Mouse (Mus musculus): ENCODE data around the gene Tmem170. TPM values are rescaled to one million over a fixed set of nuclear protein-coding genes. Genes with fewer than 3 reads are reported as not detected.

Gene Tmem170
- polyA plus RNA-seq (2017; shearing (Covaris generic)) = 1.2 TPM

GRCm38 (mm10) chr8:111876355-111876948, at the start of gene Tmem170:
TSS of gene Tmem170 (minus strand) at chr8:111876750.

GRCm38 (mm10) chr8:111909621-111910450, 33.3 kb upstream of the Tmem170 start, which contains the start of gene Chst5:
TSS of gene Chst5 (minus strand) at chr8:111910447.

GRCm38 (mm10) chr8:111853861-111854501, 22.6 kb downstream of the Tmem170 start, which contains the start of gene Cfdp1:
TSS of gene Cfdp1 (minus strand) at chr8:111854291.

Other genes starting within 250 kb of the Tmem170 start
- 2.6 TPM for gene Ldhd, start 246.4 kb downstream of the Tmem170 start, polyA plus RNA-seq (2017; shearing (Covaris generic))
- 53.0 TPM for gene Zfp1, start 233.3 kb downstream of the Tmem170 start, polyA plus RNA-seq (2017; shearing (Covaris generic))
- not detected for gene Ctrb1, start 185.7 kb downstream of the Tmem170 start, polyA plus RNA-seq (2017; shearing (Covaris generic))
- gene Bcar1, start 132.9 kb downstream of the Tmem170 start, polyA plus RNA-seq (2017; shearing (Covaris generic)) = 0.36 TPM
- 98.7 TPM for gene Cfdp1, start 22.5 kb downstream of the Tmem170 start, polyA plus RNA-seq (2017; shearing (Covaris generic))
- not detected for gene Chst5, start 33.7 kb upstream of the Tmem170 start, polyA plus RNA-seq (2017; shearing (Covaris generic))
- 2.3 TPM for gene Tmem231, start 57.1 kb upstream of the Tmem170 start, polyA plus RNA-seq (2017; shearing (Covaris generic))
- gene Gabarapl2, start 64.0 kb upstream of the Tmem170 start, polyA plus RNA-seq (2017; shearing (Covaris generic)) = 334 TPM
- gene Adat1, start 115.6 kb upstream of the Tmem170 start, polyA plus RNA-seq (2017; shearing (Covaris generic)) = 8.9 TPM
- gene Kars, start 134.6 kb upstream of the Tmem170 start, polyA plus RNA-seq (2017; shearing (Covaris generic)) = 125 TPM
- gene Terf2ip, start 134.6 kb upstream of the Tmem170 start, polyA plus RNA-seq (2017; shearing (Covaris generic)) = 18.4 TPM
- gene Gm6793, start 138.3 kb upstream of the Tmem170 start, polyA plus RNA-seq (2017; shearing (Covaris generic)) = not detected